Mouse (Mus musculus): ENCODE results near the gene Rnase4. TPM values are rescaled to one million over a fixed set of nuclear protein-coding genes. Genes with fewer than 3 reads are reported as not detected.

Gene Rnase4
- total RNA-seq, 1 experiment from 2014 or later = 2.5 TPM

Other genes starting within 250 kb of the Rnase4 start
- 12.7 and 19.3 TPM in 2 replicates for gene Tep1, start 220.5 kb upstream of the Rnase4 start, total RNA-seq (2017)
- gene Klhl33, start 193.6 kb upstream of the Rnase4 start, total RNA-seq (2017) = 0.32 TPM in 1 of 2 replicates, not detected in the other
- 110 and 124 TPM in 2 replicates for gene Osgep, start 166.2 kb upstream of the Rnase4 start, total RNA-seq (2017)
- 206 and 222 TPM in 2 replicates for gene Apex1, start 166.1 kb upstream of the Rnase4 start, total RNA-seq (2017)
- 15.6 and 17.3 TPM in 2 replicates for gene Pip4p1, start 160.2 kb upstream of the Rnase4 start, total RNA-seq (2017)
- 144 and 156 TPM in 2 replicates for gene Pnp, start 160.0 kb upstream of the Rnase4 start, total RNA-seq (2017)
- gene Gm49342, start 146.6 kb upstream of the Rnase4 start, total RNA-seq (2017) = 34.9 and 44.0 TPM in 2 replicates
- gene Pnp2, start 135.1 kb upstream of the Rnase4 start, total RNA-seq (2017) = 1.5 and 5.4 TPM in 2 replicates
- not detected in 2 replicates for gene Rnase10, start 83.3 kb upstream of the Rnase4 start, total RNA-seq (2017)
- gene Rnase9, start 49.2 kb upstream of the Rnase4 start, total RNA-seq (2017) = not detected in 2 replicates
- not detected in 2 replicates for gene Rnase11, start 40.9 kb upstream of the Rnase4 start, total RNA-seq (2017)
- gene Rnase12, start 33.4 kb upstream of the Rnase4 start, total RNA-seq (2017) = not detected in 2 replicates
- gene Olfr750, start 16.6 kb upstream of the Rnase4 start, total RNA-seq (2017) = not detected in 2 replicates
- gene Ang, start 73 bp downstream of the Rnase4 start, total RNA-seq (2017) = 1.1 TPM in 1 of 2 replicates, not detected in the other
- gene Eddm3b, start 23.3 kb downstream of the Rnase4 start, total RNA-seq (2017) = not detected in 2 replicates
- 49.7 and 62.1 TPM in 2 replicates for gene Rnase6, start 32.8 kb downstream of the Rnase4 start, total RNA-seq (2017)
- gene Rnase1, start 55.7 kb downstream of the Rnase4 start, total RNA-seq (2017) = not detected in 2 replicates
- not detected in 2 replicates for gene Rnase2b, start 71.2 kb downstream of the Rnase4 start, total RNA-seq (2017)
- not detected in 2 replicates for gene Ang2, start 108.1 kb downstream of the Rnase4 start, total RNA-seq (2017)
- gene Ear14, start 112.3 kb downstream of the Rnase4 start, total RNA-seq (2017) = not detected in 2 replicates
- gene Rnase2a, start 165.0 kb downstream of the Rnase4 start, total RNA-seq (2017) = not detected in 2 replicates

Measured in common myeloid progenitor, adult 5-6 weeks (primary cell).